Mouse (Mus musculus) kidney, embryonic 15.5 days (tissue): ENCODE results near the gene Trim8. TPM values are rescaled to one million over a fixed set of nuclear protein-coding genes. Genes with fewer than 3 reads are reported as not detected.

Experiments used
- ATAC-seq: fragments of 200-750 bp; cut with Nextera tagmentation; replicated peaks from 2 replicates; pipeline ENCODE4 v1.8.0; 2017; ENCODE audit warnings: moderate TSS enrichment; ENCODE audit not compliant: low FRiP score
- H3K27ac ChIP-seq: fragments of 300-500 bp; sonication (generic); 2 replicates; pipeline ENCODE4 v1.5.1; 2015; ENCODE audit warnings: mild to moderate bottlenecking, inconsistent platforms
- H3K27me3 ChIP-seq: fragments of 300-500 bp; sonication (generic); 2 replicates; pipeline ENCODE4 v1.6.1; 2015; ENCODE audit warnings: inconsistent platforms
- H3K36me3 ChIP-seq: fragments of 300-500 bp; sonication (generic); 2 replicates; pipeline ENCODE4 v1.6.1; 2015; ENCODE audit warnings: inconsistent platforms
- H3K4me1 ChIP-seq: fragments of 300-500 bp; sonication (generic); 2 replicates; pipeline ENCODE4 v1.6.1; 2015; ENCODE audit warnings: inconsistent platforms
- H3K4me2 ChIP-seq: fragments of 300-500 bp; sonication (generic); 2 replicates; pipeline ENCODE4 v1.6.1; 2015; ENCODE audit warnings: moderate library complexity, mild to moderate bottlenecking, inconsistent platforms
- H3K4me3 ChIP-seq: fragments of 300-500 bp; sonication (generic); replicated peaks from 2 replicates; pipeline ENCODE4 v1.5.1; 2015; ENCODE audit warnings: mild to moderate bottlenecking, inconsistent platforms
- H3K9ac ChIP-seq: fragments of 300-500 bp; sonication (generic); 2 replicates; pipeline ENCODE4 v1.6.1; 2015; ENCODE audit warnings: mild to moderate bottlenecking, inconsistent platforms
- H3K9me3 ChIP-seq: fragments of 300-500 bp; sonication (generic); replicated peaks from 2 replicates; pipeline ENCODE4 v1.6.1; 2016; ENCODE audit warnings: inconsistent platforms
- WGBS: fragments of 180-500 bp; shearing (Covaris S2); methylation state at CpG from one replicate; pipeline ENCODE4 v1.1.7; 2015; ENCODE audit warnings: mixed read lengths; 5-methylcytosine and 5-hydroxymethylcytosine counted together
- polyA plus RNA-seq: library from polyadenylated mRNA; unstranded; fragments of >200 nt; fragmentation: Nextera tagmentation; extraction: Ambion mirVana; gene quantifications from 2 replicates; pipeline ENCODE4 v1.2.1, GENCODE M21; 2015

Gene Trim8
- polyA plus RNA-seq, 1 experiment from 2014 or later, result 28.7 TPM

GRCm38 (mm10) chr19:46550385-46550784 is 48.9 kb downstream of the Trim8 start:
- Histone ChIP-seq H3K27me3 (no peaks in the 10 kb centered on the region), H3K4me1 (peaks cover 7% of the 10 kb centered on the region; the same call in 1 of the 2 replicates), H3K9ac (no peak overlapping the region), H3K27ac (no peak overlapping the region), H3K4me2 (no peak overlapping the region), H3K36me3 (peaks cover 62% of the 10 kb centered on the region), H3K4me3 (no peak overlapping the region), H3K9me3 (no peaks in the 10 kb centered on the region)
- no peak for ATAC-seq
- WGBS, result 91% methylated on average over 4 of the region's 4 CpGs

DNA sequence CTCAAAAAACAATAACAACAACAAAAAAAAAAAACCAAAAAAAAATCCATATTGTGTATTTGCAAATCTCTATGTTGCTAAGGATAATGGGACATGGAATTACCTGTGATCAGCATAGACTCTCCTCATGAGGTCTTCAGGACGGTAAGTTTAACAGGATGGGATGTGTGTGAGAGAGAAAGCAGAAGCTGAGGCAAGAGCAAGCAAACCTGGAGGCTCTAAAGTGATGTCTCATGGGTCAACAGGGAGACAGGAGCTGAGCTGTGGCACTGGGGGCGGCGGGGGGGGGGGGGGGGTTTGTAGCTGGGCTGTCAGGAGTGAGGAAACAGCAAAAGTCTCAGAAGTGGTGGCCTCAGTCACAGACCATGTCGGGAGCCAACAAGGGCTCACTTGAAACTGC is 51.0 kb downstream of the Trim8 start:
- H3K4me2 ChIP-seq, result no peak overlapping the region
- no peaks in the 10 kb centered on the region for H3K9me3 ChIP-seq
- WGBS, result 75% methylated on average over 4 of the region's 4 CpGs
- no peak for ATAC-seq
- H3K27ac ChIP-seq, result no peak overlapping the region
- H3K9ac ChIP-seq, result no peak overlapping the region
- peaks cover 3% of the 10 kb centered on the region; the same call in 1 of the 2 replicates for H3K4me1 ChIP-seq
- H3K36me3 ChIP-seq, result peaks cover 76% of the 10 kb centered on the region
- no peaks in the 10 kb centered on the region for H3K27me3 ChIP-seq
- H3K4me3 ChIP-seq, result no peak overlapping the region

- Histone ChIP-seq H3K9ac (no peak overlapping the region), H3K27ac (no peak overlapping the region), H3K27me3 (no peaks in the 10 kb centered on the region), H3K9me3 (no peaks in the 10 kb centered on the region), H3K36me3 (peaks cover 77% of the 10 kb centered on the region), H3K4me1 (no peaks in the 10 kb centered on the region), H3K4me2 (no peak overlapping the region), H3K4me3 (no peak overlapping the region)
- no peak for ATAC-seq
- 72% methylated on average over 11 of the region's 11 CpGs for WGBS
Observed at GRCm38 (mm10) chr19:46553541-46553955, 52.0 kb downstream of the Trim8 start.

GRCm38 (mm10) chr19:46558009-46558408 is 56.5 kb downstream of the Trim8 start:
- WGBS, result 80% methylated on average over 8 of the region's 8 CpGs
- no peak overlapping the region for H3K4me3 ChIP-seq
- no peak for ATAC-seq

GRCm38 (mm10) chr19:46558631-46559030 is 57.1 kb downstream of the Trim8 start:
- WGBS, result 78% methylated on average over 12 of the region's 12 CpGs
- Histone ChIP-seq H3K27ac (0 out of 2 replicates have a peak overlapping the region, but pooled peaks have one; percentile 4), H3K9ac (no peak overlapping the region), H3K4me2 (no peak overlapping the region), H3K36me3 (peaks cover 51% of the 10 kb centered on the region), H3K9me3 (no peaks in the 10 kb centered on the region), H3K4me1 (no peaks in the 10 kb centered on the region), H3K27me3 (no peaks in the 10 kb centered on the region), H3K4me3 (no peak overlapping the region)
- ATAC-seq, result no peak

More at GRCm38 (mm10) chr19:46558009-46558408, 56.5 kb downstream of the Trim8 start:
- H3K27ac ChIP-seq, result no peak overlapping the region
- H3K9me3 ChIP-seq, result no peaks in the 10 kb centered on the region
- no peak overlapping the region for H3K9ac ChIP-seq
- no peaks in the 10 kb centered on the region for H3K4me1 ChIP-seq
- no peak overlapping the region for H3K4me2 ChIP-seq
- H3K36me3 ChIP-seq, result peaks cover 55% of the 10 kb centered on the region
- H3K27me3 ChIP-seq, result no peaks in the 10 kb centered on the region

GRCm38 (mm10) chr19:46562132-46562531 is 60.6 kb downstream of the Trim8 start:
- H3K4me3 ChIP-seq, result no peak overlapping the region
- no peak for ATAC-seq

DNA sequence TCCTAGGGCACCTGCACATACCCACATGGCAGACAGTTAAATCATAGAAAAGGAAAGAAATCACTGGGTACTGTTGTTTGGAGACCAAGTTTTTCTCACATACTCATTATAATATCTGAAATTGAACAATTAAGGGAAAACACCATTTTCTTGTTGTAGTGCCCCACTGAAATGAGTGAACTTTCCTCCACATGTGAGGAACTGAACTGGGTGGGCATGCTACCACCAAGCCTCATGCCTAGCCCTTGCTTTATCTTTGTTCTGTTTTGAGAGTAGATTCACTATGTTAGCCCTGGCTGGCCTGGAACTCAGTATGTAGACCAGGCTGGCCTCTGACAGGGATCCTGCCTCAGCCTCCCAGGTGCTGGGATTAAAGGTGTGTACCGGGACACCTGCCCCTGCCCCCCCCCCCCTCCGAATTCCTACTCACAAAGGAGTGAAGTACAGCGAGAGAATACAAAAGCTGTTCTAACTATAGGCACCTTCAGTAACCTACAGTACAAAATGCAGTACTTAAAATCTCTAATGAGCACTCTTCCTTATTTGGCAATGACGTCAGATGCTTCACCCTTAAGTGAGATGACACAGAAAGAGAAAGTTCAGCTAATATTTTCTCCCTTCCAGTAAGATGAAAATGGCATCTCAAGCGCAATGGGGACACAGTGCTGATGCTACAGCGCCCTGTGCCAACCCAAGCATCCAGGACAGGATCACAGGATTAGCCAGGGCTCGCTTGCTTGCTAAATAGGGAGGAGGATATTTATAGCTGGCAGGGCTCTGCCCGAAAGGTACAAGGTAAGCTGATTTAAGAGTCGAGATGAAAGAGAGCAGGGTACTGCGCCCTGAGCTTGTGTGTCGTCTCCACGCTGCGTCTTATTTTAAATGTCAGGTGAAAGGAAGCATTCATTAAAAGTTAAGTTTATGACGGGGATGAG is 61.3 kb downstream of the Trim8 start:
- no peaks in the 10 kb centered on the region for H3K27me3 ChIP-seq
- H3K36me3 ChIP-seq, result peaks cover 13% of the 10 kb centered on the region
- WGBS, result 81% methylated on average over 14 of the region's 14 CpGs
- no peak overlapping the region for H3K4me3 ChIP-seq
- H3K9ac ChIP-seq, result no peak overlapping the region
- no peak overlapping the region; the same call in 1 of the 2 replicates for H3K27ac ChIP-seq
- H3K4me1 ChIP-seq, result no peaks in the 10 kb centered on the region
- no peaks in the 10 kb centered on the region for H3K9me3 ChIP-seq
- no peak overlapping the region for H3K4me2 ChIP-seq
- ATAC-seq, result no peak

More at GRCm38 (mm10) chr19:46562132-46562531, 60.6 kb downstream of the Trim8 start:
- H3K9ac ChIP-seq, result no peak overlapping the region
- H3K27ac ChIP-seq, result no peak overlapping the region; the same call in 1 of the 2 replicates
- H3K4me2 ChIP-seq, result no peak overlapping the region
- no peaks in the 10 kb centered on the region for H3K27me3 ChIP-seq
- WGBS, result 28% methylated on average over 1 of the region's 1 CpGs
- H3K4me1 ChIP-seq, result no peaks in the 10 kb centered on the region
- H3K9me3 ChIP-seq, result no peaks in the 10 kb centered on the region
- H3K36me3 ChIP-seq, result peaks cover 20% of the 10 kb centered on the region

DNA sequence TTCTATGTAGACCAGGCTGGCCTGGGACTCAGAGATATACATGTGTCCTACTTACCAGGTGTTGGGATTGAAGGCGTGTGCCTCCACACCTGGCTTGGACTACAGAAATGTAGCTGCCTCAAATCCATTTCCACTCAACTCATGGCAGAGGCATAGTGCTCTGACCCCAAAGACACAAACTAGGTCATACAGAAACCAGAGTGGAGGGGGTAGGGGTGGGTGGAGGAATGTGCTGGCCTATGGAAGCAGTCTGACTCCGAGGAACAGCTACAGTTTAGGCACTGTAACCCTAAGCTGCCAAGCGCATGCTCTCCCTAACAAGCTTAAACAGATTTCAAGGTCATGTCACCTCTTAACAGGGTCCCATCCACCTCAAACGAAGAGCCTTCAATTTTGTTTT is 62.1 kb downstream of the Trim8 start:
- Histone ChIP-seq H3K4me2 (no peak overlapping the region), H3K4me1 (no peaks in the 10 kb centered on the region), H3K4me3 (no peak overlapping the region), H3K27me3 (no peaks in the 10 kb centered on the region), H3K27ac (no peak overlapping the region), H3K9me3 (no peaks in the 10 kb centered on the region), H3K36me3 (peaks cover 9% of the 10 kb centered on the region; the same call in 1 of the 2 replicates), H3K9ac (no peak overlapping the region)
- 77% methylated on average over 4 of the region's 4 CpGs for WGBS
- no peak for ATAC-seq

DNA sequence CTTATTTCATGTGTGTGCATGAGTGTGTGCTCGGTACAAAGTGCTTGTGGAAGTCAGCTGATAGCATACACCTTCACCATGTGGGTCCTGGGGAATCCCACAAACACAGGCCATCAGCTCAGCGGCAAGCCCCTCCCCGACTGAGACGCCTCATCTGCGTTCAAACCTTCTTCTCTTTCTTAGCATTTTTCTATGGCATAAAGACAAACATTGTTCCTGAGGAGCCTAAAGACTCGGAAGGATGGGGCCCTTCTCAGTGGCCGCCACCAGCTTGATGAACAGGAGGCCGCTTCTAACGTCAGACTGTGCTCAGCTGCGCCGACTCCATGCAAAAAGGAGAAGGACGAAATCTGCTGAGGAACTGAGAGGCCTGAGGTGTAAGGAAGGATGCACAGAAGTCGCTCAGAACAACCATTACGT is 62.6 kb downstream of the Trim8 start:
- no peak overlapping the region for H3K4me3 ChIP-seq

More for the DNA sequence above, 62.6 kb downstream of the Trim8 start:
- WGBS, result 88% methylated on average over 14 of the region's 14 CpGs
- Histone ChIP-seq H3K9me3 (no peaks in the 10 kb centered on the region), H3K36me3 (peaks cover 9% of the 10 kb centered on the region; the same call in 1 of the 2 replicates), H3K4me1 (no peaks in the 10 kb centered on the region), H3K4me2 (no peak overlapping the region), H3K27me3 (no peaks in the 10 kb centered on the region), H3K27ac (no peak overlapping the region), H3K9ac (no peak overlapping the region)
- ATAC-seq, result no peak

Other genes with a start within 250 kb of the Trim8 start
- 8.3 and 9.8 TPM in 2 replicates for gene Nfkb2, start 197.4 kb upstream of the Trim8 start, polyA plus RNA-seq
- 3.9 and 7.2 TPM in 2 replicates for gene Psd, start 174.5 kb upstream of the Trim8 start, polyA plus RNA-seq
- gene Fbxl15, start 173.5 kb upstream of the Trim8 start, polyA plus RNA-seq, result 18.2 and 20.1 TPM in 2 replicates
- gene Cuedc2, start 163.0 kb upstream of the Trim8 start, polyA plus RNA-seq, result 158 and 177 TPM in 2 replicates
- gene Mfsd13a, start 160.6 kb upstream of the Trim8 start, polyA plus RNA-seq, result 12.5 and 15.0 TPM in 2 replicates
- gene 2310034G01Rik, start 151.4 kb upstream of the Trim8 start, polyA plus RNA-seq, result 2.0 and 2.6 TPM in 2 replicates
- gene Actr1a, start 106.0 kb upstream of the Trim8 start, polyA plus RNA-seq, result 122 and 136 TPM in 2 replicates
- 42.3 and 46.5 TPM in 2 replicates for gene Sufu, start 104.8 kb upstream of the Trim8 start, polyA plus RNA-seq
- gene Arl3, start 71.5 kb downstream of the Trim8 start, polyA plus RNA-seq, result 143 and 145 TPM in 2 replicates
- 32.9 and 33.0 TPM in 2 replicates for gene Sfxn2, start 71.7 kb downstream of the Trim8 start, polyA plus RNA-seq
- gene Wbp1l, start 97.4 kb downstream of the Trim8 start, polyA plus RNA-seq, result 46.4 and 51.3 TPM in 2 replicates
- gene Cyp17a1, start 171.5 kb downstream of the Trim8 start, polyA plus RNA-seq, result 0.12 and 0.79 TPM in 2 replicates
- 17.5 and 17.9 TPM in 2 replicates for gene Borcs7, start 188.2 kb downstream of the Trim8 start, polyA plus RNA-seq
- 45.6 and 47.0 TPM in 2 replicates for gene As3mt, start 205.8 kb downstream of the Trim8 start, polyA plus RNA-seq